Mouse (Mus musculus): ENCODE measurements around the gene Vwa1.

DNA sequence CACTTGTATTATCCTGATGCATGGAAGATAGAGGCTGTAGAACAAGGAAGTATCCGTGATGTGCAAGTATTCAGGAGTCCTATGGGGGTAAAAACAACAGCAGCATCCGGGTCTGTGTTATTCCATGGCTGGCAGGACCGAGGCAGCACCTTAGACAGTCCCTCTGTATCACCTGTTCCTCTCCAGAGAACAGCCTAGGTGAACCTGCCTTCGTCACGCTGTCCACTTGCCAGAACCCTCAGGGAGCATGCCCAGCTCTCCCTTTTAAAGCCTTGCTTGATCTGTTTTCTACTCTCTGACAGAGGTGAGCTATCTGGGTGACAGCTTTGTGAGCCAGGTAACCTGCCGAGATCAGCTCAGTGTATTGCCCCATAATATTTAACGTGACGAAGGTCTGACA lies 30.0 kb downstream of the Vwa1 start:
- TF ChIP-seq CTCF (IDR thresholded peaks at IDR 0.05; ENCODE audit: low read depth, low read length) = no peak
- no peak for TF ChIP-seq EP300 (IDR thresholded peaks at IDR 0.05; ENCODE audit: insufficient read depth, low read depth, low read length)

All from ES-Bruce4 (cell line).